Mouse (Mus musculus): ENCODE data around the gene Setd1b. TPM values are rescaled to one million over a fixed set of nuclear protein-coding genes. Genes with fewer than 3 reads are reported as not detected.

The Setd1b gene
- polyA plus RNA-seq, 1 experiment from 2014 or later, result 9.8 TPM

DNA sequence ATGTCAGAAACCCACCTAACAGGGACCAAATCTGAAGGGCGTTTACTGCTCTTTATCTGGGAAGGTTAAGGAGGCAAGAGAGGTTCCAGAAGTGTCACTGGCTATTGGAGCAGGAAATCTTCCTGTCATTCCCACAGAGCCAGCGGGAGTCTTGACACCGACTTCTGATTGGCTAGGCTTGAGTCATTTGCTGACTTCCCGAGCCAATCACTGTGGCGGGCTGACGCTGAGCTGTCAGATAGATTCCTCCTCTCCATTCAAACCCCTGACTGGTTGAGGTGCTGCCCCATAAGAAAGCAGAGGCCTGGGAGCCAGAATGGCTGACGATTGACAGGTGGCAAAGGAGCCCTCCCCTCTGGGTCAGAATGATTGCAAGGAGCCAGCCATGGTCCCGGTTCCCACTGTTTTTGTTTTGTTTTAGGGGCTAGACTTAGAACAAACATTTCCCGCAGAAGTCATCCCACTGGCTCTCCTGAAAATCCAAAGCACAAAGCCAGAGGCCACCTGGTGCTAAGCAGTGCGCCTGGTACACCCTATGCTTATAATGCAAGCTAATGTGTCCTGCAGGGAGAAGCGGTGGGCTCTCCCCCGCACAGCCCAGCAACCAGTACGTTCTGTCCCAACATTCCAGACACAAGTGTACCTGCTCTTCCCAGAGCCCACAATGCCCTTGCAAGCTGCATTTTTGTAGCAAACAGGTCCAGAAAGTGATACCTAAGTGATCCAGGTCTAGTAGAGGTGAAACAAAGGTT, 32.4 kb upstream of the Setd1b start:
- Histone ChIP-seq H3K9ac (ENCODE audit: low read depth, low read length) (no peak overlapping the region), H3K4me2 (ENCODE audit: low read depth, low read length) (peak overlapping the region; percentile 21), H3K4me3 (ENCODE audit: low read depth, low read length) (no peak overlapping the region), H3K4me1 (ENCODE audit: control insufficient read depth, insufficient read depth, low read length) (peaks cover 10% of the 10 kb centered on the region; the same call in 1 of the 2 replicates), H3K36me3 (ENCODE audit: control insufficient read depth, insufficient read depth, low read length) (no peaks in the 10 kb centered on the region), H3K27ac (replicated peaks; ENCODE audit: low read depth, low read length) (no peak overlapping the region), H3K27me3 (replicated peaks; ENCODE audit: control insufficient read depth, insufficient read depth, low read length) (no peaks in the 10 kb centered on the region), H3K9me3 (ENCODE audit: control insufficient read depth, low read length) (no peaks in the 10 kb centered on the region)
- peak; percentile 66 for DNase-seq (ENCODE audit: low spot score)
- WGBS, result 30% methylated on average over 13 of the region's 13 CpGs
- 0 out of 2 replicates have a peak, but pooled peaks have one; percentile 51 for ATAC-seq (ENCODE audit: low read depth)

DNA sequence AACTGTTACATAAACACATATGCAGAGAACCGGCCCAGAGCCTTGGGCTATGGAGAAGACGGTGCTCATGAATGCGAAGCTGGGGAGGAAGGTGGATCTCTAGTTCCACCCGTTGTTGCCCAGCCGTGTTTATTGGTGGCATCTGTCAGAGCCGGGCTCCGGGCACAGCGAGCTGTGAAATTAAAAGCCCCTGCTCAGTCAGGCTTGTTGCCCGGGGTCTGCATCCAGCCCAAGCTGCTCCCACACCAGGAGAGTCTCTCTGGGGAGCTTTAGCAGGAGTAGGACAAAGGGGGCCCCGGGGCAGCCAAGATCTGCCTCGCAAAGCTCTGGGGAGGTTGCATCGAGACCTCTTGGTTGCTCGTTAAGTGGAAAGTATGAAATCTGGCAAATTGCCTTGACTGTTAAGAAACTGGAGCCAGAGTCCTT, 31.7 kb upstream of the Setd1b start:
- Histone ChIP-seq H3K9me3 (ENCODE audit: control insufficient read depth, low read length) (no peaks in the 10 kb centered on the region), H3K4me1 (ENCODE audit: control insufficient read depth, insufficient read depth, low read length) (peaks cover 10% of the 10 kb centered on the region; the same call in 1 of the 2 replicates), H3K9ac (ENCODE audit: low read depth, low read length) (0 out of 2 replicates have a peak overlapping the region, but pooled peaks have one; percentile 25), H3K27me3 (replicated peaks; ENCODE audit: control insufficient read depth, insufficient read depth, low read length) (no peaks in the 10 kb centered on the region), H3K27ac (replicated peaks; ENCODE audit: low read depth, low read length) (0 out of 2 replicates have a peak overlapping the region, but pooled peaks have one; percentile 23), H3K4me3 (ENCODE audit: low read depth, low read length) (no peak overlapping the region), H3K4me2 (ENCODE audit: low read depth, low read length) (no peak overlapping the region), H3K36me3 (ENCODE audit: control insufficient read depth, insufficient read depth, low read length) (no peaks in the 10 kb centered on the region)
- no peak for ATAC-seq (ENCODE audit: low read depth)
- peak; percentile 68 for DNase-seq (ENCODE audit: low spot score)
- 49% methylated on average over 13 of the region's 13 CpGs for WGBS

DNA sequence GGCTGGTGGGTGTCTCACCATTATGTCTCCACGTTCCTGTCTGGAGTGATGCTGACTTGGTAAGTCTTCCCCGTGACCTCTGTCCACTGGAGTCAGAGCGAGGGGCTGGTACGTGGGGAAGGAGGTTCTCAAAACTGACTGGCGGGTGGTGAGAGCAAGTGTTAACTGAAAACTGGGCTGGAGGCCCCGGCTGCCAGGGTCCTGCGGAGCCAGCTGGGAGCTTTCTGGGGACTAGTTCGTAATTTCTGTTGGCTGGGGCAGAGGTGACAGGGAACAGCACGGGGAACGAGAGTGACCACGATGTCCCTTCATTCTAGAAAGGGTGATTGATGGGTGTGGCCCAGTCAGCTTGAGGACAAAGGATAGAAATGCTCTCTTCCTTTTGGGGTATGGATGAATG, 27.9 kb upstream of the Setd1b start:
- no peaks in the 10 kb centered on the region for H3K36me3 ChIP-seq (ENCODE audit: control insufficient read depth, insufficient read depth, low read length)
- ATAC-seq (ENCODE audit: low read depth), result no peak
- no peaks in the 10 kb centered on the region for H3K9me3 ChIP-seq (ENCODE audit: control insufficient read depth, low read length)
- H3K27me3 ChIP-seq (replicated peaks; ENCODE audit: control insufficient read depth, insufficient read depth, low read length), result no peaks in the 10 kb centered on the region
- H3K4me1 ChIP-seq (ENCODE audit: control insufficient read depth, insufficient read depth, low read length), result peaks cover 7% of the 10 kb centered on the region; the same call in 1 of the 2 replicates
- DNase-seq (ENCODE audit: low spot score), result no peak
- H3K4me2 ChIP-seq (ENCODE audit: low read depth, low read length), result no peak overlapping the region
- H3K27ac ChIP-seq (replicated peaks; ENCODE audit: low read depth, low read length), result no peak overlapping the region
- no peak overlapping the region for H3K4me3 ChIP-seq (ENCODE audit: low read depth, low read length)
- 69% methylated on average over 11 of the region's 11 CpGs for whole genome bisulfite sequencing
- no peak overlapping the region for H3K9ac ChIP-seq (ENCODE audit: low read depth, low read length)

DNA sequence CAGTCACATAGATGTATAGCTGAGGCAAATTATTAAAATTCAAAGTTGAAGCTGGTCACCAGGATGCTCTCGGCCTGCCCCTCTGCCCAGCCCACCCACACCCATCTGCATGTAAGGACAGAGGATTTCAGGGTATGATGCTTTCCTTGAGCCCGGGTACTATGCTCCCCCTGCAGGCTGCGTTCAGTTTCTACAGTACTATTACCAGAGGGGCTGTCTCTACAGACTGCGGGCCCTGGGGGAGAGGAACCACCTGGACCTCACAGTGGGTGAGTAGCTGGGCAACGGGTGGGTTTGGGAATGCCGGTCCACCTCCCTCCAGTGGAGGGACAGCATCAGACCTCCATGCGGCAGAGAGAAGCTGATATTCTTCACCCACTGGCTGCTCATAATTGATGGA, 27.1 kb upstream of the Setd1b start:
- ATAC-seq (ENCODE audit: low read depth) (no peak), DNase-seq (ENCODE audit: low spot score) (no peak)
- Histone ChIP-seq H3K9me3 (ENCODE audit: control insufficient read depth, low read length) (no peaks in the 10 kb centered on the region), H3K27ac (replicated peaks; ENCODE audit: low read depth, low read length) (no peak overlapping the region), H3K27me3 (replicated peaks; ENCODE audit: control insufficient read depth, insufficient read depth, low read length) (no peaks in the 10 kb centered on the region), H3K4me3 (ENCODE audit: low read depth, low read length) (no peak overlapping the region), H3K36me3 (ENCODE audit: control insufficient read depth, insufficient read depth, low read length) (0 out of 2 replicates have a peak, but pooled peaks cover 4% of the 10 kb centered on the region), H3K9ac (ENCODE audit: low read depth, low read length) (no peak overlapping the region), H3K4me1 (ENCODE audit: control insufficient read depth, insufficient read depth, low read length) (peaks cover 1% of the 10 kb centered on the region; the same call in 1 of the 2 replicates), H3K4me2 (ENCODE audit: low read depth, low read length) (no peak overlapping the region)
- 41% methylated on average over 7 of the region's 7 CpGs for WGBS

DNA sequence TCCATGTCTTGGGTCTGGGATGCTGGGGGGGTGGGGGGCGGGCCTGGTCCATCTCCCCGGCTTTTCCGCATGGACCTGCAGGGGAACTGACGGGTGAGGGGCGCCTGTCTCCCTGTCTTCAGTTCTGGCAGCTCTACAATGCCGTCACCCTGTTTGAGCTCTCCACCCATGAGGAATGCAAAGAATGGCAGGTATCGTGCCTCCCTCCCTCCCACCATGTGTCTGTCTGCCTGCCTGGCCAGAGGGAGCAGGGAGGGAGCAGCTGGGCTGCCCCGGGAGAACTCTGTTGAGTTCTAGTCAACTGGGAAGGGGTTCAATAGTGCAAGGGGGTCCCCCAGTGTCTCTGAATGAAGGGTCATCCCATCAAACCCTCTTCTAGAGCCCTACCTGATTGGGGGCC, 25.9 kb upstream of the Setd1b start:
- WGBS, result 48% methylated on average over 4 of the region's 8 CpGs
- H3K36me3 ChIP-seq (ENCODE audit: control insufficient read depth, insufficient read depth, low read length), result 0 out of 2 replicates have a peak, but pooled peaks cover 7% of the 10 kb centered on the region
- ATAC-seq (ENCODE audit: low read depth) (no peak), DNase-seq (ENCODE audit: low spot score) (no peak)
- no peak overlapping the region for H3K4me3 ChIP-seq (ENCODE audit: low read depth, low read length)
- H3K4me1 ChIP-seq (ENCODE audit: control insufficient read depth, insufficient read depth, low read length), result no peaks in the 10 kb centered on the region
- H3K27ac ChIP-seq (replicated peaks; ENCODE audit: low read depth, low read length), result no peak overlapping the region
- no peak overlapping the region for H3K4me2 ChIP-seq (ENCODE audit: low read depth, low read length)
- H3K27me3 ChIP-seq (replicated peaks; ENCODE audit: control insufficient read depth, insufficient read depth, low read length), result no peaks in the 10 kb centered on the region
- H3K9ac ChIP-seq (ENCODE audit: low read depth, low read length), result no peak overlapping the region
- H3K9me3 ChIP-seq (ENCODE audit: control insufficient read depth, low read length), result no peaks in the 10 kb centered on the region

DNA sequence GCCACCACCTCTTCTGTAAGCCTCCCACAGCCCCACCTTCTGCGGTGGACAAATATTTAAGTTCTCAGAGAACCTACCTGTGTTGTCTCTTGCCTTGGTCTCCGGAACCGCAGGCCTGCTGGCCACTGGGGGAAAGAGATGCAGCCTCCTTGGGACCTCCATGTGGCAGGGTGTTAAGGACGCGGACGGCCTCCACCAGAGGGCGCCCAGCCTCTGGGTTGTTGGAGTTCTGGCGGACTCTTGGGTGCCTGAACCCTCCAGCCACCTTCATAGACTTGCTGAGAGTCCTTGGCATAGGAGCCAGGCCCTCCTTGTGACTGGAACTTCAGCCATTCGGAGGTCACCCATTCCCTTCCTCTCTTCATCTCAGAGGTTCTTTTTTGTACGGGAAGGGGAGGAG, 24.7 kb upstream of the Setd1b start:
- Histone ChIP-seq H3K36me3 (ENCODE audit: control insufficient read depth, insufficient read depth, low read length) (0 out of 2 replicates have a peak, but pooled peaks cover 7% of the 10 kb centered on the region), H3K27ac (replicated peaks; ENCODE audit: low read depth, low read length) (no peak overlapping the region), H3K4me3 (ENCODE audit: low read depth, low read length) (no peak overlapping the region), H3K4me1 (ENCODE audit: control insufficient read depth, insufficient read depth, low read length) (no peaks in the 10 kb centered on the region), H3K9ac (ENCODE audit: low read depth, low read length) (no peak overlapping the region), H3K9me3 (ENCODE audit: control insufficient read depth, low read length) (no peaks in the 10 kb centered on the region), H3K27me3 (replicated peaks; ENCODE audit: control insufficient read depth, insufficient read depth, low read length) (no peaks in the 10 kb centered on the region), H3K4me2 (ENCODE audit: low read depth, low read length) (no peak overlapping the region)
- ATAC-seq (ENCODE audit: low read depth) (0 out of 2 replicates have a peak, but pooled peaks have one; percentile 50), DNase-seq (ENCODE audit: low spot score) (peak; percentile 68)
- whole genome bisulfite sequencing, result 17% methylated on average over 10 of the region's 10 CpGs

DNA sequence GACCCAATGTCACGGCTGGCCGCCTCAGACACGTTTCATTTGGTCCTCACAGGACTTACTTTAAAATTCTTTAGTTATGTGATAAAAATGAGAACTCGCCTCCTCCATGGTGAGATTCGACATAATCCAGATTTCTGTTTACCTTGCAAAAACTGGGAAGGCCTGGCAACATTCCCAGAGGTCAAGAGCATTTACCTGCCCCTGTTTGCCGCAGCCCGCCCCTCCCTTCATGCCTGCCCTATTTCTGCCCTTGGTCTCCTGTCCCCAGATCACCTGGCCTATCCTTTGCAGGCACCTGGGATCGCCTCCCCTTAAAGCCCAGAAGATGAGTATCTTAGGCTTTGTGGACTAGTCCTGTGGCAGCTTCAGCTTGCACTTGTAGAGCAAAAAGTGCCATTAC, 24.2 kb upstream of the Setd1b start:
- Histone ChIP-seq H3K4me2 (ENCODE audit: low read depth, low read length) (no peak overlapping the region), H3K9me3 (ENCODE audit: control insufficient read depth, low read length) (no peaks in the 10 kb centered on the region), H3K9ac (ENCODE audit: low read depth, low read length) (no peak overlapping the region), H3K4me1 (ENCODE audit: control insufficient read depth, insufficient read depth, low read length) (no peaks in the 10 kb centered on the region), H3K4me3 (ENCODE audit: low read depth, low read length) (no peak overlapping the region), H3K36me3 (ENCODE audit: control insufficient read depth, insufficient read depth, low read length) (0 out of 2 replicates have a peak, but pooled peaks cover 7% of the 10 kb centered on the region), H3K27me3 (replicated peaks; ENCODE audit: control insufficient read depth, insufficient read depth, low read length) (no peaks in the 10 kb centered on the region), H3K27ac (replicated peaks; ENCODE audit: low read depth, low read length) (no peak overlapping the region)
- WGBS, result 84% methylated on average over 8 of the region's 8 CpGs
- DNase-seq (ENCODE audit: low spot score), result no peak
- ATAC-seq (ENCODE audit: low read depth), result no peak

DNA sequence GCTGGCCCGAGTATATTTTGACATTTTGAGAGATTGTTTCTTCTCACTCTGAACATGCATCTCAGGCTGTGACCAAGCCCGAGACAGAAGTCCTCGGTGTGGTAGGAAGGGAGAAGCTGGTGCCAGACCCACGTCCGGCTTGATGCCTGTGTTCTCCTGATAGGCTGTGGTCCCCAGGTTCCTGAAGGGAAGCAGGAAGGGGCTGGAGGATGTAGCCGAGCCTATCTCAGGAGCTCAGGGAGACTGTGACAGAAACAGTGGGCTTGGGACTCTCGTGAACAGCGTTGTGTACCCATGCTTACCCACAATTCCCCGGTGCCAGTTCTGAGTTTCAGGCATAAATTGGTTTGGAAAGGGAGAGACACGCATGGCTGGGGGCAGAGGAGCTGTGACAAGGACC, 23.2 kb upstream of the Setd1b start:
- ATAC-seq (ENCODE audit: low read depth) (no peak), DNase-seq (ENCODE audit: low spot score) (no peak)
- Histone ChIP-seq H3K9me3 (ENCODE audit: control insufficient read depth, low read length) (no peaks in the 10 kb centered on the region), H3K36me3 (ENCODE audit: control insufficient read depth, insufficient read depth, low read length) (peaks cover 13% of the 10 kb centered on the region), H3K27me3 (replicated peaks; ENCODE audit: control insufficient read depth, insufficient read depth, low read length) (no peaks in the 10 kb centered on the region), H3K9ac (ENCODE audit: low read depth, low read length) (no peak overlapping the region), H3K27ac (replicated peaks; ENCODE audit: low read depth, low read length) (no peak overlapping the region), H3K4me3 (ENCODE audit: low read depth, low read length) (no peak overlapping the region), H3K4me1 (ENCODE audit: control insufficient read depth, insufficient read depth, low read length) (no peaks in the 10 kb centered on the region), H3K4me2 (ENCODE audit: low read depth, low read length) (no peak overlapping the region)
- 76% methylated on average over 10 of the region's 10 CpGs for WGBS
